Mouse (Mus musculus) CH12.LX (cell line): ENCODE measurements around the gene Cytl1.

Source experiments
- CTCF ChIP-seq, 2 experiments: IDR thresholded peaks in 1 of 2; conservative IDR thresholded peaks in 1 of 2; 2 replicates each; pipeline ENCODE4 v1.5.1; 2011 to 2012; ENCODE audit warnings: low read depth in 2 of 2, low read length in 2 of 2, improper control_type of control experiment in 1 of 2, inconsistent platforms in 1 of 2, mild to moderate bottlenecking in 1 of 2, moderate library complexity in 1 of 2
- E2F4 ChIP-seq: IDR thresholded peaks from 2 replicates; pipeline ENCODE4 v1.6.1; 2011; ENCODE audit warnings: low read depth, low read length, improper control_type of control experiment; ENCODE audit not compliant: insufficient replicate concordance
- EP300 ChIP-seq: IDR thresholded peaks from 2 replicates; pipeline ENCODE4 v1.6.1; 2011; ENCODE audit warnings: low read length, improper control_type of control experiment
- GABPA ChIP-seq: IDR thresholded peaks from 2 replicates; pipeline ENCODE4 v1.6.1; 2012; ENCODE audit warnings: low read depth, low read length, improper control_type of control experiment, inconsistent platforms; ENCODE audit not compliant: insufficient replicate concordance
- KAT2A ChIP-seq: IDR thresholded peaks from 2 replicates; pipeline ENCODE4 v1.6.1; 2012; ENCODE audit warnings: low read length, improper control_type of control experiment, inconsistent platforms; ENCODE audit not compliant: insufficient replicate concordance
- POLR2A ChIP-seq: IDR thresholded peaks from 2 replicates; pipeline ENCODE4 v1.6.1; 2011; ENCODE audit warnings: low read depth, mild to moderate bottlenecking, improper control_type of control experiment, low read length
- RAD21 ChIP-seq: IDR thresholded peaks from 2 replicates; pipeline ENCODE4 v1.6.1; 2011; ENCODE audit warnings: low read depth, mild to moderate bottlenecking, low read length, improper control_type of control experiment, moderate library complexity
- ZNF384 ChIP-seq: IDR thresholded peaks from 2 replicates; pipeline ENCODE4 v1.6.1; 2012; ENCODE audit warnings: low read depth, low read length, improper control_type of control experiment, inconsistent platforms

- TF ChIP-seq CTCF (conservative IDR thresholded peaks at IDR 0.05 in 1 of 2, IDR thresholded peaks at IDR 0.05 in 1 of 2; ENCODE audit: low read depth in 2 of 2, low read length in 2 of 2): no peak
- TF ChIP-seq EP300: no peak
- TF ChIP-seq RAD21: no peak
- no peak for TF ChIP-seq POLR2A
- TF ChIP-seq GABPA: no peak
- TF ChIP-seq E2F4: no peak
- TF ChIP-seq KAT2A: no peak
- no peak for TF ChIP-seq ZNF384
Measured at GRCm38 (mm10) chr5:37784847-37785391, 49.6 kb downstream of the Cytl1 start.
